Mouse (Mus musculus) thymus, postnatal 25 days (tissue): ENCODE measurements at regions not wholly inside any gene's neighbourhood (a gene's known extent, or its start where the extent isn't known, plus 50 kb on each side); places are given as distances from the start of the nearest gene placed in this dataset.

Experiments
- DNase-seq: peaks from one replicate; pipeline ENCODE4 v3.0.0; 2022

DNA sequence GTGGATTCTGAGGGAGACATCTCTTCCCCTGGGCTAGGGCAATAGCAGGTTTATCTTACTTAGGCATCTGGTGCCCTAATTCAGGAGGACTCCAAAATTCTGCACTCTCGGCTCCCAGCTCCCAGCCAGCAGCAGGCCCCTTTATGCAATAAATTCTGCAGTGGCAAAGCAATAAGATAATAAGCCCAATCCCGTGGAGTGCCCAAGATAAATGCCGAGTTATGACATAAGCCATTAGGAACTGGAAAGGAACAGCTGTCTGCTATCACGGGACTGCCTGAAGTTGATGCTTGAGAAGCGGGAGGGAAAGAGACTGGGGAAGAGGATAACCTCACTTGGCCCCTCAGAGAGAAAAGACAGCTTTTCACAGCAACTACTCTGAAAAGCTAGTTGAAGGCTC is 159.0 kb downstream of the 1190002N15Rik start:
- no peak for DNase-seq

DNA sequence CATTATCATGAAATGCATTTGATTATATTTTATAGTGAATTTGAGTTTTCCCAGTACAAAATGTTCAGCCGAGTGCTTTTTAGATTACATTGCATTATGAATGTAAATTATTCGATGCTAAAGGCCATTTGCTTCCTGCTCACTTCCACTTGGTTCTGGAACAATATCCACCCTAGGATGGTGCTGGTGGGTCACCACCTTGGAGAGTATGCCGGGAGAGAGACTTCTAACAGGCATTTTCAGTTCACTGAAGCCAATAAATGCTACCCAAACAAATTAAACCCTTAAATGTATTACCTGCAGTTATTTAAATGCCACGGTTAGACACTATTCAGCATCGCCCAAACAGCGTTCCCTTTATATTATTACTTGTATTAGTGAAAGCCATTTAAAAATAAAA is 159.6 kb downstream of the 1190002N15Rik start:
- no peak for DNase-seq

- DNase-seq: no peak
Measured at GRCm38 (mm10) chr9:94377346-94378039, 160.4 kb downstream of the 1190002N15Rik start.

- DNase-seq: no peak
Measured at GRCm38 (mm10) chr9:94370976-94371375, 166.9 kb downstream of the 1190002N15Rik start.

GRCm38 (mm10) chr9:94368231-94368936 is 169.5 kb downstream of the 1190002N15Rik start:
- DNase-seq: no peak

DNA sequence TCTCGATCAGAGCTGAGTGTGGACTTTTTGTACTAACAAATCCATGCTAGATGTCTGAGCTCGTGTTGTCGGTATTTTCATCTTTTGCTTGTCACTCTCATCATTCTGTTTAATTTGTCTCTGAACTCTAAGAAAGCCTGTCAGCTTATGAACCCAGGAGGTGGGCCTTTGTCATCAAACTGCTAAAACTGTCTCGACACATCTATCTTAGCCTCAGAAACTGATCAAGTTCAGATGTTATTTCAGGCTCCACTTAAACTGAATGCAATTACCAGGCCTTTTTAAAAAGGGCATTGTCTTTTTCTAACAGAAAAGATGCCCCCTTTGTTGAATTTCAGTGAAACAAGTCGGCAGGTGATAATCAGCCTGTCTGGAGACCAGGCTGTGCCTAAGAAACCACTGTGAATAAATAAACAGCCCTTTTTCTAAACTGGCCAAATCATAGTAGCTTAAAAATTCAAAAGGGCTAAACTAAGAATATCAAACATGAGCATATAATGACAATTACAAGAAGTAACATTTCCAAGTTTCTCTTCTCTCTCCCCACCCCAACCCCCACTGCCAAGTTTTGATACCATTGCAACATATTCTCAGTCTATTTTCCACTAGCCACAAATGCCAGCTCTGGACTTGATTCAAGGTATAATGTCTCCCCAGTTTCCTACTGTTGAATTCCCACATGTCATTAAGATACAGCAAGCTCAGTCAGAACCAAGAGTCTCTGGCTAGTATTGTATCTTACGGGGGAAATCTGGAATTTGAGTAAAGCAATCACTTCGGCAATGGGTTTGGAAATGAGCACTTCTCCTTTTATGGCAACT is 175.8 kb downstream of the 1190002N15Rik start:
- no peak for DNase-seq

DNA sequence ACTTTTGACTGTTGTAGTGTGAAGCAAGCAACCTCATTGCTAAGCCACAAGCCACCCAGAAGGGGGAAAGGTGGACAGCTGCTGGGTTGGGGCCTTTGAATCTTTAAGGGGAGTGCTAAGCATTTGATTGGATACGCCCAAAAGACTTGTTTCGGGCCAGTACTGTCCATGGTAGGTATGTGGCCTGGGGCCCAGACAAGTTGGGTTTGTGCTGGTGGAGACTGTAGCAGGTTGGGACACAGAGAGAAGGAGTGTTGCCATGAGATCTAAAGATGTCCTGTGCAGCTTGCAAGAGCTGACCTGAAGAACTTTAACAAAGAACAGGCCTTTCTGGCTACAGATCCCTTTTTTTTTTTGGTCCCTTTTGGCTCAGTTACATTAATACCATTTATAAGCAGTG is 176.9 kb downstream of the 1190002N15Rik start:
- no peak for DNase-seq

- DNase-seq: no peak
Measured at GRCm38 (mm10) chr9:94358150-94358549, 179.7 kb downstream of the 1190002N15Rik start.

GRCm38 (mm10) chr9:94342011-94342410 is 195.9 kb downstream of the 1190002N15Rik start:
- no peak for DNase-seq

DNA sequence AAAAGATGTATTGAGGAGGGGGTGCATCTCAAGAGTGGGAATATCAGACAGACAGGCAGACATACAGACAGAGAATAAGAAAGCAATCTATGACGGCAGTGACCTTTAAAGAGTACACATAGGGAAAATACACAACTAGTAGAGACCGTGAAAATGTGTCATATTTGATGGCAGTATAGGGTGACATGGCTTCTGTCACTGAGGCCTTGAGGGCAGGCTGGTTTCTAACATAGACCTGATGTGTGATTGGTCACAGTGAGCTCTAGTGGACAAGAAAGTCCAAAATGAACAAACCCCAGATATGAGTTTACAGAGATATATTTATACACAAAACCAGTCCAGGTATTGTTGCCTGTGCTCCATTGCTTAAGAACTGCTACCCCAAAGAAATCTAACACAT is 196.3 kb downstream of the 1190002N15Rik start:
- no peak for DNase-seq

GRCm38 (mm10) chr9:94333450-94333849 is 204.4 kb downstream of the 1190002N15Rik start:
- DNase-seq: no peak

- no peak for DNase-seq
Measured at GRCm38 (mm10) chr9:94323011-94323410, 214.9 kb downstream of the 1190002N15Rik start.

DNA sequence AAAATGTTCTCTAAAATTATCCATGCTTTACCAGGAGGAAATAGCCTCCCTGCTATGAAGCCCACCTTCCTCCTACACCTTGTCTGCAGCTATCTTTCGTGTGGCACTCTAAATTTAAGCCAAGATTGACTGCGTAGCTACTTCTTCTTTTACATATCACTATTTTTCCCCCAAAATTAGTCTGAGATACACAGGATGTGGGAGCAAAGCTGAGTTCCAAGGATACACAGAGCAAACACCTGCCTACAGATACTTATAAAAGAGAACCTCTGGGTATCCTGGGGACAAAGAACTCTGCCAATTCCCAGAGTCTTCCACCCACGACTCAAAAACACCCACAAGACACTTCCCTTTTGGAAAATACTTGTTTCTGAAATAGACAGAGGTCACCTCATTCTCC is 235.3 kb downstream of the 1190002N15Rik start:
- no peak for DNase-seq

- DNase-seq: no peak
Measured at GRCm38 (mm10) chr9:94301896-94302295, 236.0 kb downstream of the 1190002N15Rik start.

GRCm38 (mm10) chr9:94295431-94295830 is 242.4 kb downstream of the 1190002N15Rik start:
- DNase-seq: no peak

DNA sequence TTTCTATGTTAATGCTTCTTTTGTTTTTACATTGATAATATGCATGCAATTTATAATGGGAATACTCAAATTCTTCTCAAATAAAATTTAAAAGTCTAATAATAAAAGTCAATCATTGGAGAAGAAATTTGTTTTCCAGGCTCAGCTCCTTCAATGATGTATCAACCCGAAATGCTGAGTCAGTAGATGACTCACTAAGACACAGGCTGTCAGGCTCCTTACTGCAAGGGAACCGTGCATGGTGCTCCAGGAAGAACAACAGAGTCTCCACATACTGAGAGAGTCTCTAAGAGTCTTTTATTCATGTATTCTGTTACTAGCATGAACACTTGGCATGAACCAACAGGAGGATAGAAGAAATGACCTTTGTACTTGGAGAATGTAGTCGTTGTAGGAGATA is 245.7 kb downstream of the 1190002N15Rik start:
- no peak for DNase-seq

GRCm38 (mm10) chr9:94289546-94289945 is 248.3 kb downstream of the 1190002N15Rik start:
- DNase-seq: no peak

DNA sequence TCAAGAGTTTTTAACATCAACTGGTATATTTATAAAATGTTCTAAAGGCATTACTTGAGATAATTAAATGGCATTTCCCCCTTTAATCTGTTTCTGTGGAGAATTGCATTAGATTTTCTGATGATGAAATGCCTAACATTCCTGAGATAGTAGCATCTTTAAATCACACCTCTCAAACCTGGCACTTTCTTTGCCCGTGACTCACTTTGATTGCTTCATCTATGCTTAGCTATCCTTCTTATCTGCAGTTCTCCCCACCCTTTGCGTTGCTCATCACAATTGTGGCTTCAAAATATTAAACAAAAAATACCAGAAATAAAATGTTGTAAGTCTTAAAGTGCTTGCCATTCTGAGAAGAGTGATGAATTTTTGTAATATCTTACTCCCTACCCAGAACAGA is 250.3 kb downstream of the 1190002N15Rik start:
- no peak for DNase-seq

DNA sequence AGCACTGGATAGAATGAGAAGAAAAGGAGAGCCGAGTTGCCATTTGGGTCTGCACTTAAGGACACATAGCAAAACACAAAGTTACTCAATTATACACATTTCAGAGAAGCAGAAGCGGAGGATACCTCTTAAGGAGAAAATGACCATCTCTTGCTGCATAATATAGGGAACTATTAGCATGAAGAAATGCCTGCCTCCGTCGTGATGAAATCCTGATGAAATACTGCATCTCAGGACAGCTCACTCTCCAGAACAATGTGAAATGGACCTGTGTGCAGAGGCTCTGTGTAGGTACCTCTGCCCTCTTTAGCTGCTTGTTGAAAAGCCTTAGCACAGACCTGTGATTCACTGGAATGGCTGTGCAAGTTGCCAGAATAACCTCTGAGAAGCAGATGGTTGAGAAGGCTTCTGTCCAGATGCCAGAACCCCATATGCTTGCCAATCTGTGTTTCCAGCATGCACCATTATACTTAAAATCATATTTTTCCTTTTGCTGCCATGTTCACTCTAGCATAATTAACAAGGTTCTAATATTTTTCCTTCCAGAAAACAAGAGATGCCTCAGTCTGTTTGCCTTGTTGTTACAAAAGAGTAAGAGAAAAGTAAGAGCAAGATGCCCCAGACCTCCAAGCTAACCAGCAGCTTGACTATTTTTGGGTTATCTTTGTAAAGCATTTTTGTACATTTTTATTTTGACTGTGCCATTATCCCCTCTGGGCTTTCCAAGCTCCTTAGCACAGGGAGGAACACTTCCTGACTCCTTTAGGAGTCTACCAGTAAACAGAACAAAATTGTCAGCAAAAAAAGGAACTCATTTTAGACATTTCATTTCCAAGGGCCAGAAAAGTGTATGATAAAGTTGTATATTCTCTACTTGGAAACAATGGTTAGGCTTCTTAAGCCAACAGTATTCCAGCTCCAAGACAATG is 259.0 kb downstream of the 1190002N15Rik start:
- no peak for DNase-seq

GRCm38 (mm10) chr9:94277096-94277495 is 260.8 kb downstream of the 1190002N15Rik start:
- no peak for DNase-seq

GRCm38 (mm10) chr9:94269213-94269612 is 268.7 kb downstream of the 1190002N15Rik start:
- no peak for DNase-seq

DNA sequence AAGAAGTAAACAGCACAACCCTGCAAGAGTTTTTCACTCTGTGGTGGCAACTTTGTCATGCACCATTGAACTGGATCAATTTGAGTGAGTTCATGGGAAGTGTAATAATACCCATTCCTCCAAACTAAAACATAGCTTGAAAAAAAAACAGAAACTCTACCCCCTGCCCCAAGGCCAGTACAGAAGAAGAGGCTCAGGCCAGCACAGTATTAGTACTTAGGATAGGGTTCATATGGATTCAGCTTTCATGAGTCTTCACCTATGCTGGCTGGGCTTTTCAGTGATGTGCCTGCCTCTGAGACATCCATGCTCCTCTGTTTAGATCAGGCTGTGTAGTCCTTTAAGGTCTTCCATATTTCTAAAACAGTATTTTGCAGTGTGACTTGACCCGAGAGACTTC is 270.6 kb downstream of the 1190002N15Rik start:
- no peak for DNase-seq
